Mouse (Mus musculus) bone marrow macrophage, adult 2 months (primary cell): ENCODE measurements around the gene Mapt.
A peak's percentile ranks its signal among the peaks of the same experiment; 100 is the strongest.

Experiments used
- CTCF ChIP-seq: IDR thresholded peaks from 2 replicates; pipeline ENCODE4 v1.5.1; 2012; ENCODE audit warnings: low read depth, mild to moderate bottlenecking, low read length, moderate library complexity
- POLR2A ChIP-seq: IDR thresholded peaks from 2 replicates; pipeline ENCODE4 v1.6.1; 2012; ENCODE audit warnings: mild to moderate bottlenecking, low read depth, low read length, borderline replicate concordance

DNA sequence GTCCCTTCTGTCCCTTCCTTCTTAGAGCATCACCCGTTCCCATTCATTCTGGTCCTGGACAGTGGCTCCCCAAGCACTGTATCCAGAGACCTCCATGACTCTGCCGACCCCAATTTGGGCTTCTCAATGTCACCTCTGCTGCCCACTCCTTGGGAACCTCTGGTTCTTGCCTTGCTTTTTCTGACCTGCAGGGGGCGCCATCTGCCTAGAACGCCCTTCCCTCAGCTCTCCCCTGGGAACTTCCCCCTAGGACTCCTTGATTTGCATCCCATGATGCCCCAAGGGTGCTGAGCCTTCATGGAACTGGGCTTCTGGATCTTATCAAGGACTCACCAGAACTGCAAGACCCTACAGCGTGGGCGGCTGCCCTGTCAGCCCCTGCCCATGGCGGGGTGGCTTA, 80.5 kb downstream of the Mapt start:
- TF ChIP-seq POLR2A (no peak), CTCF (peak; percentile 72)
